Mouse (Mus musculus) CH12.LX (cell line): Measurements from ENCODE around the gene Abcb9.

Experiments
- CTCF ChIP-seq, 2 experiments: IDR thresholded peaks in 1 of 2; conservative IDR thresholded peaks in 1 of 2; 2 replicates each; pipeline ENCODE4 v1.5.1; 2011 to 2012; ENCODE audit warnings: low read depth in 2 of 2, low read length in 2 of 2, improper control_type of control experiment in 1 of 2, inconsistent platforms in 1 of 2, mild to moderate bottlenecking in 1 of 2, moderate library complexity in 1 of 2
- ELF1 ChIP-seq: IDR thresholded peaks from 2 replicates; pipeline ENCODE4 v1.6.1; 2014; ENCODE audit warnings: low read depth, mild to moderate bottlenecking, inconsistent platforms, low read length, improper control_type of control experiment
- EP300 ChIP-seq: IDR thresholded peaks from 2 replicates; pipeline ENCODE4 v1.6.1; 2011; ENCODE audit warnings: low read length, improper control_type of control experiment
- NRF1 ChIP-seq: IDR thresholded peaks from 2 replicates; pipeline ENCODE4 v1.6.1; 2014; ENCODE audit warnings: low read depth, mild to moderate bottlenecking, inconsistent platforms, low read length, improper control_type of control experiment, moderate library complexity
- POLR2A ChIP-seq: IDR thresholded peaks from 2 replicates; pipeline ENCODE4 v1.6.1; 2011; ENCODE audit warnings: low read depth, mild to moderate bottlenecking, improper control_type of control experiment, low read length
- RCOR1 ChIP-seq: conservative IDR thresholded peaks from 2 replicates; pipeline ENCODE4 v1.6.1; 2012; ENCODE audit warnings: low read depth, mild to moderate bottlenecking, inconsistent platforms, low read length, improper control_type of control experiment
- ZC3H11A ChIP-seq: IDR thresholded peaks from 2 replicates; pipeline ENCODE4 v1.6.1; 2012; ENCODE audit warnings: low read depth, mild to moderate bottlenecking, inconsistent platforms, low read length, improper control_type of control experiment
- ZMIZ1 ChIP-seq: IDR thresholded peaks from 2 replicates; pipeline ENCODE4 v1.6.1; 2012; ENCODE audit warnings: low read depth, mild to moderate bottlenecking, inconsistent platforms, low read length, improper control_type of control experiment

DNA sequence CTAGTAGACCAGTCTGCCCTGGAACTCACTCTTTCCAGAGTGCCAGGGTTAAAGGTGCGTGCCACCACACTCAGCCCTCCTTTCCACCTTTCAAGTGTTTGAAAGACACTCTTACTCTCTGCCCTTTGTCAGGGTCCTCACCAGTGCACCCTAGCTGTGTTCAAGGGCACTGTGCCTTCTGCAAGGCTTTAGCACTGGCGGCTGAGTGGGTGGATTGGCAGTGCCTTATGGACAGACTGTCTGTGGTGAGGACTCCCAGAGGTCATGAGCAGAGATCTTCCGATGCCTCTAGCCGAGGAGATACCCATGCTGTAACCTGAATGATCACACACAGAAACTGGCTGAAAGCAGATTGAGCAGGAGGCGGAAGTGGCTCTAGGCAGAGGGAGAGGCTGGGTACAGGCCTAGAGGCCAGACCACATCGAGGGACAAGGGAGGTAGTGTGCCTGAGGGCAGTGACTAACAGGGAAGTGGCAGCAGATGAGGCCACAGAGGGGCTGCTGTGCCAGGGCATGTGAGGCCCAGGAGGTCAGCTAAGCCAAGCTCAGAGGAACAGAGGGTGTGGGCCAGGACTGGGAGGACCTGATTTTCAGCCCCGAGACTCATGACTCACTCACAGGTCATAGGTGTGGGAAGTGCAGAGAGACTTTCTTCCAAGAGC is 48.7 kb downstream of the Abcb9 start:
- TF ChIP-seq EP300 (no peak), CTCF (conservative IDR thresholded peaks at IDR 0.05 in 1 of 2, IDR thresholded peaks at IDR 0.05 in 1 of 2; ENCODE audit: low read depth in 2 of 2, low read length in 2 of 2) (no peak), ELF1 (no peak), POLR2A (no peak), NRF1 (no peak), RCOR1 (no peak), ZMIZ1 (no peak), ZC3H11A (no peak)
